Mouse (Mus musculus): ENCODE measurements at regions not wholly inside any gene's neighbourhood (a gene's known extent, or its start where the extent isn't known, plus 50 kb on each side); places are given as distances from the start of the nearest gene placed in this dataset.

DNA sequence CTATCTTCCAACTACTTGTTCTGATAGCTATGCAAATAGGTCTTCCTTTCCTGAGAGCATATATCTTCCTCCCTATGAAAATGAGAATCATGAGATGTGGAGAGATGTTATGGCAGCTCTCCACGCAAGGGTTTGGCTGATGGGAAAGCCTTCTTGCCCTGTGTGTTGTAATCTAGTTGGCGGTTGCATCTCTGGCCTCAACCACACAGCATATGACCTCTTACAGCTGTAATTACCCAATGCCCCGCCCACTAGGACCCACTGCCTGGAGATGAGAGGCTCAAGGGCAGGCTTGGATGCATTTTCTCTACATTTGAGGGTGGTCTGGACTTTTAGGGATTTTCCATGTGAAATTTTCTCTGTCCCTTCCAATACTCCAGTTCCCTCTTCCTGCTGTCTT is 190.9 kb upstream of the Ccdc122 start:
- H3K4me1 ChIP-seq (replicated peaks; ENCODE audit: control insufficient read depth, insufficient read depth, low read length): no peaks in the 10 kb centered on the region; the same call in 1 of the 2 replicates
- TF ChIP-seq CTCF (IDR thresholded peaks at IDR 0.05; ENCODE audit: borderline replicate concordance, control insufficient read depth, extremely low read depth, insufficient read depth, low read length, poor library complexity) (no peak), POLR2A (IDR thresholded peaks at IDR 0.05; ENCODE audit: control insufficient read depth, extremely low read depth, insufficient read depth, low read length, poor library complexity) (no peak)
- H3K27me3 ChIP-seq (ENCODE audit: control insufficient read depth, insufficient read depth, low read length): no peaks in the 10 kb centered on the region
- WGBS: 82% methylated on average over 3 of the region's 3 CpGs
- DNase-seq: no peak
- no peak overlapping the region for H3K27ac ChIP-seq (ENCODE audit: control insufficient read depth, insufficient read depth, low read length)
- H3K36me3 ChIP-seq (ENCODE audit: control insufficient read depth, insufficient read depth, low read length): no peaks in the 10 kb centered on the region
- no peak overlapping the region for H3K4me3 ChIP-seq (ENCODE audit: control insufficient read depth, insufficient read depth, low read length)

DNA sequence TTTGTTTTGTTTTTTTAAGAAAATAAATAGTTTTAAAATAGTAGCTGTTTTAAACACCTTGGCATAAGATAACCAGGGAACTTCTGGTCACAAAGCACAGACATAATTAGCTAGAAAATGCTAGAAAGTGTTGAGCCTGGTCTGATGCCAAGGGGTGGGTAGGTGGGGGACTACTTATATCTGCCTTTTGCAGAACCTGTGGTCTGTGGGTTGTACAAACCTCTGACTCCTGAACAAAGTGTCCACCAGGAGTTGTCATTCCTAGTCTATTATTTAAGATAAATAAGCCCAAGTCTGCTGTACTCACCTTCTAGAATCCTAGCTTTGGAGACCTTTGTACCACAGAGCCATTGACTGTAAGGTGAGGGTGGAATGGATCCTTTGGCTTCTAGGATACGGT is 191.9 kb upstream of the Ccdc122 start:
- DNase-seq: no peak
- no peaks in the 10 kb centered on the region for H3K27me3 ChIP-seq (ENCODE audit: control insufficient read depth, insufficient read depth, low read length)
- TF ChIP-seq CTCF (IDR thresholded peaks at IDR 0.05; ENCODE audit: borderline replicate concordance, control insufficient read depth, extremely low read depth, insufficient read depth, low read length, poor library complexity) (no peak), POLR2A (IDR thresholded peaks at IDR 0.05; ENCODE audit: control insufficient read depth, extremely low read depth, insufficient read depth, low read length, poor library complexity) (no peak)
- H3K4me3 ChIP-seq (ENCODE audit: control insufficient read depth, insufficient read depth, low read length): no peak overlapping the region
- no peaks in the 10 kb centered on the region for H3K36me3 ChIP-seq (ENCODE audit: control insufficient read depth, insufficient read depth, low read length)
- no peaks in the 10 kb centered on the region; the same call in 1 of the 2 replicates for H3K4me1 ChIP-seq (replicated peaks; ENCODE audit: control insufficient read depth, insufficient read depth, low read length)
- no peak overlapping the region for H3K27ac ChIP-seq (ENCODE audit: control insufficient read depth, insufficient read depth, low read length)
- 92% methylated on average over 1 of the region's 1 CpGs for WGBS

DNA sequence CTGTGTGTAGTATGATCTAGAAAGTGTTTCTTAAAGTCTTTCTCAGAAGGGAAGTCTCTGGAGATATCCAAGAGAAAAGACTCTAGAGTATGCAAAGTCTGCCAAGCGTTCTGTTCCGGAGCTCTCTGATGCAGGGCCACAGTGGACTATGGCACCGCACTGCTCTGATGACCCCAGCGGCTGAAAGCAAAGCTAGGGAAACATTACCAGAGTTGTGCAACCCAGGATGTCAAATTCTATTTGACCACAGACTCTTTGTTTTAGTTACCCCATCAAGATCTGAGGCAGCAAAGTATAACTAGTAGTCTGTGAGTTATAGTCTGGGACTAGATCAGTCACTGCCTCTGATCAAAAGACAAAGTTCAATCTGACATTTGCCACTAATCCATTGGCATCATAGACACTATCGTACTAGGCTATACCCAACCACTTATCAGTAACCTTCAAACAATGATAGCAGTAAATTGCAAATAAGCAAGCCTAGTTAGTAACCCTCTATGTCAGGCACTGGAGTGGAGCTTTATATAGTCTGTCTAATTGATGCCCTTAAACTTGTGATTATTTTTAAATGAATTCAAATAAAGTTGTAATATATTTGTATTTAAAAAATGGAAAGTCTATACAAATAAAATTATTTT is 198.9 kb upstream of the Ccdc122 start:
- no peak for DNase-seq
- Histone ChIP-seq H3K36me3 (ENCODE audit: control insufficient read depth, insufficient read depth, low read length) (no peaks in the 10 kb centered on the region), H3K27ac (ENCODE audit: control insufficient read depth, insufficient read depth, low read length) (no peak overlapping the region), H3K4me3 (ENCODE audit: control insufficient read depth, insufficient read depth, low read length) (no peak overlapping the region), H3K4me1 (replicated peaks; ENCODE audit: control insufficient read depth, insufficient read depth, low read length) (peaks cover 10% of the 10 kb centered on the region), H3K27me3 (ENCODE audit: control insufficient read depth, insufficient read depth, low read length) (no peaks in the 10 kb centered on the region; the same call in 1 of the 2 replicates)
- no peak for TF ChIP-seq CTCF (IDR thresholded peaks at IDR 0.05; ENCODE audit: borderline replicate concordance, control insufficient read depth, extremely low read depth, insufficient read depth, low read length, poor library complexity)
- no peak for TF ChIP-seq POLR2A (IDR thresholded peaks at IDR 0.05; ENCODE audit: control insufficient read depth, extremely low read depth, insufficient read depth, low read length, poor library complexity)
- 98% methylated on average over 5 of the region's 5 CpGs for WGBS

DNA sequence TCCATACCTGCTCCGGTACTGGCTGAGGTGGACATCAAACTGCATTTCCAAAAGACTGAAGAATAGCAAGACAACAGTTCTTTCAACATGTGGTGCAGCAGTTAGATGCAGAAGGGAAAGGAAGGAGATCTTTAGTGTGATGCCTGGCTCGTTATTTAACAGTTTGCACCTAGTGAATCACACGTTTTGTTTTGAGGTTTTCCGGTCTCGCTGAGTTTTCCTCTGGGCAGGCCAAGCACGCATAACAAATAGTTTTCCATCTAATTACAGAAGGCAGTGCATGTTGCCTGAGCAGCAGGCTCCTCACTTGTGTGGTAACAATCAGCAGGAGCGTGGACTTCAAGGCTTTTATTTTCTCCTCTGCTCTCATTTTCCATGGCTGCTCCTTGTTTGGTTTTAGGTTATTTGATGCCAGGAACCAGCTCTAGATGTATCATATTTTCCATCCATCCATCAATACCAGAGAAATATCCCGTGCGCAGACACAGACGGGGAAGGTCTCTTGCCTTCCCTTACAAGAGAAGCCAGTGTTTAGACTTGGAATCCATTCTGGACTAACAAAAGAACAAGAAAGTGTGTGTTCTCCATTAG is 199.6 kb upstream of the Ccdc122 start:
- Histone ChIP-seq H3K27me3 (ENCODE audit: control insufficient read depth, insufficient read depth, low read length) (no peaks in the 10 kb centered on the region; the same call in 1 of the 2 replicates), H3K36me3 (ENCODE audit: control insufficient read depth, insufficient read depth, low read length) (no peaks in the 10 kb centered on the region), H3K27ac (ENCODE audit: control insufficient read depth, insufficient read depth, low read length) (no peak overlapping the region), H3K4me3 (ENCODE audit: control insufficient read depth, insufficient read depth, low read length) (no peak overlapping the region), H3K4me1 (replicated peaks; ENCODE audit: control insufficient read depth, insufficient read depth, low read length) (peaks cover 14% of the 10 kb centered on the region)
- 72% methylated on average over 10 of the region's 10 CpGs for WGBS
- DNase-seq: no peak
- TF ChIP-seq POLR2A (IDR thresholded peaks at IDR 0.05; ENCODE audit: control insufficient read depth, extremely low read depth, insufficient read depth, low read length, poor library complexity) (no peak), CTCF (IDR thresholded peaks at IDR 0.05; ENCODE audit: borderline replicate concordance, control insufficient read depth, extremely low read depth, insufficient read depth, low read length, poor library complexity) (no peak)

DNA sequence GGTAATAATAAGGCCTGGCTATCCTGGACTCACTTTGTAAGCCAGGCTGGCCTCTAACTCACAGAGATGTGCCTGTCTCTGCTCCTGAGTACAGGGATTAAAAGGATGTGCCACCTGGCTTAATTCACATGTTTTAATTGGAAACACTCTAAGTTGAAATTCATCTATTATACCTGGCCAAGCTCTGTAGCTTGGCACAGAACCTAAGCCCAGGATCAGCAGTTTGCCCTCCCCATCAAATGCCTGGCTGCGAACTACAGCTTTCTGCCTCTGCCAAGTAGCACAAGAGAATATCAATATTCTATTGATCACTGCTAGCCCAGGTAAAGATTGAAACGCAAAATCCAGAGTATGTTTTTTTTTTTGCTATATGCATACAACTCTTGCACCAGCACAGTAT is 200.3 kb upstream of the Ccdc122 start:
- peaks cover 14% of the 10 kb centered on the region for H3K4me1 ChIP-seq (replicated peaks; ENCODE audit: control insufficient read depth, insufficient read depth, low read length)

DNA sequence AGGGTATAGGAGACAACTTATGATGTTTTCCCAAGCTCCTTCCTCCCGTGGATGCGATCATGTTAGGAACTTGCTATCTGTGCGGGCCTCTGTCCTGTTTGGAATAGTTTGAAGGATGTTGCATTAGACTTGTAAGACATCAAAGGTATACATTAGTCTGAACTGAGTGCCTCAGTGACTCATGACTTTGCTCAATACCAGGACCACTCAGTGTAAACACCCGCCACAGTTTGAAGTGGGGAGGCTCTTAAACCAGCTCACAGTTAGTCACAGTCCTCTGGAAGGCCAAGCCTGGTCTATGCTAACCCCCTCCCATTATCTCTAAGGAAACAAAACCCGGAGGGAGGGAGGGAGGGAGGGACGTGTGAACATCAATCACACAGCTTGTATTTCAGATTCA is 202.5 kb upstream of the Ccdc122 start:
- Histone ChIP-seq H3K4me1 (replicated peaks; ENCODE audit: control insufficient read depth, insufficient read depth, low read length) (peaks cover 14% of the 10 kb centered on the region), H3K27me3 (ENCODE audit: control insufficient read depth, insufficient read depth, low read length) (no peaks in the 10 kb centered on the region; the same call in 1 of the 2 replicates), H3K4me3 (ENCODE audit: control insufficient read depth, insufficient read depth, low read length) (no peak overlapping the region), H3K27ac (ENCODE audit: control insufficient read depth, insufficient read depth, low read length) (no peak overlapping the region), H3K36me3 (ENCODE audit: control insufficient read depth, insufficient read depth, low read length) (no peaks in the 10 kb centered on the region)
- DNase-seq: no peak
- 91% methylated on average over 6 of the region's 6 CpGs for WGBS
- TF ChIP-seq CTCF (IDR thresholded peaks at IDR 0.05; ENCODE audit: borderline replicate concordance, control insufficient read depth, extremely low read depth, insufficient read depth, low read length, poor library complexity): no peak
- no peak for TF ChIP-seq POLR2A (IDR thresholded peaks at IDR 0.05; ENCODE audit: control insufficient read depth, extremely low read depth, insufficient read depth, low read length, poor library complexity)

More for the DNA sequence above, 200.3 kb upstream of the Ccdc122 start:
- 95% methylated on average over 2 of the region's 2 CpGs for WGBS
- H3K36me3 ChIP-seq (ENCODE audit: control insufficient read depth, insufficient read depth, low read length): no peaks in the 10 kb centered on the region
- no peaks in the 10 kb centered on the region; the same call in 1 of the 2 replicates for H3K27me3 ChIP-seq (ENCODE audit: control insufficient read depth, insufficient read depth, low read length)
- no peak overlapping the region for H3K4me3 ChIP-seq (ENCODE audit: control insufficient read depth, insufficient read depth, low read length)
- no peak for DNase-seq
- no peak overlapping the region for H3K27ac ChIP-seq (ENCODE audit: control insufficient read depth, insufficient read depth, low read length)
- TF ChIP-seq POLR2A (IDR thresholded peaks at IDR 0.05; ENCODE audit: control insufficient read depth, extremely low read depth, insufficient read depth, low read length, poor library complexity) (no peak), CTCF (IDR thresholded peaks at IDR 0.05; ENCODE audit: borderline replicate concordance, control insufficient read depth, extremely low read depth, insufficient read depth, low read length, poor library complexity) (no peak)

All from thymus, adult 2 months (tissue).